Mouse (Mus musculus): ENCODE results near the gene Epha3. TPM values are rescaled to one million over a fixed set of nuclear protein-coding genes. Genes with fewer than 3 reads are reported as not detected.

Epha3 gene
- total RNA-seq (2021): under 1 TPM; 0.50 to 0.78 TPM

- DNase-seq (ENCODE audit: low spot score): peak; percentile 16
- intact Hi-C loops (cut with DNase I): no loop called here
These were observed at the start of gene Epha3 for GRCm38 (mm10) chr16:63863913-63864330. Gene Epha3 (minus strand): TSS chr16:63864175.

- DNase-seq (ENCODE audit: low spot score): no peak
- intact Hi-C loops (cut with DNase I): no loop called here
These were observed 39.5 kb upstream of the Epha3 start for GRCm38 (mm10) chr16:63903425-63903824.

GRCm38 (mm10) chr16:63881190-63881589 is 17.2 kb upstream of the Epha3 start:
- DNase-seq (ENCODE audit: low spot score): no peak

GRCm38 (mm10) chr16:63872313-63872712 is 8.3 kb upstream of the Epha3 start:
- intact Hi-C loops (cut with DNase I): no loop called here
- no peak for DNase-seq (ENCODE audit: low spot score)

More at GRCm38 (mm10) chr16:63881190-63881589, 17.2 kb upstream of the Epha3 start:
- intact Hi-C loops (cut with DNase I): no loop called here

GRCm38 (mm10) chr16:63864463-63864976 is 545 bp upstream of the Epha3 start:
- no peak for DNase-seq (ENCODE audit: low spot score)
- intact Hi-C loops (cut with DNase I): no loop called here

- DNase-seq (ENCODE audit: low spot score): no peak
These were observed 794 bp downstream of the Epha3 start for GRCm38 (mm10) chr16:63863181-63863580.

GRCm38 (mm10) chr16:63857561-63857960 is 6.4 kb downstream of the Epha3 start:
- intact Hi-C loops (cut with DNase I): loop anchor here (2.0 kb wide), 1 partner anchor 865 kb away; no protein-coding TSS in a partner anchor
- DNase-seq (ENCODE audit: low spot score): no peak

More at GRCm38 (mm10) chr16:63863181-63863580, 794 bp downstream of the Epha3 start:
- intact Hi-C loops (cut with DNase I): no loop called here

GRCm38 (mm10) chr16:63856658-63857552 is 7.1 kb downstream of the Epha3 start:
- intact Hi-C loops (cut with DNase I): loop anchor here (2.0 kb wide), 1 partner anchor 866 kb away; no protein-coding TSS in a partner anchor

GRCm38 (mm10) chr16:63850297-63850696 is 13.7 kb downstream of the Epha3 start:
- intact Hi-C loops (cut with DNase I): no loop called here

More at GRCm38 (mm10) chr16:63856658-63857552, 7.1 kb downstream of the Epha3 start:
- peak; percentile 33 for DNase-seq (ENCODE audit: low spot score)

GRCm38 (mm10) chr16:63842911-63843310 is 21.1 kb downstream of the Epha3 start:
- no peak for DNase-seq (ENCODE audit: low spot score)
- intact Hi-C loops (cut with DNase I): no loop called here

More at GRCm38 (mm10) chr16:63850297-63850696, 13.7 kb downstream of the Epha3 start:
- no peak for DNase-seq (ENCODE audit: low spot score)

GRCm38 (mm10) chr16:63837466-63837865 is 26.5 kb downstream of the Epha3 start:
- no peak for DNase-seq (ENCODE audit: low spot score)
- intact Hi-C loops (cut with DNase I): no loop called here

- DNase-seq (ENCODE audit: low spot score): no peak
- intact Hi-C loops (cut with DNase I): no loop called here
These were observed 42.8 kb downstream of the Epha3 start for GRCm38 (mm10) chr16:63821164-63821563.

- intact Hi-C loops (cut with DNase I): no loop called here
- DNase-seq (ENCODE audit: low spot score): no peak
These were observed 46.4 kb downstream of the Epha3 start for GRCm38 (mm10) chr16:63817606-63818005.

GRCm38 (mm10) chr16:63816672-63817071 is 47.3 kb downstream of the Epha3 start:
- intact Hi-C loops (cut with DNase I): no loop called here
- no peak for DNase-seq (ENCODE audit: low spot score)

- intact Hi-C loops (cut with DNase I): no loop called here
- no peak for DNase-seq (ENCODE audit: low spot score)
These were observed 54.1 kb downstream of the Epha3 start for GRCm38 (mm10) chr16:63809871-63810270.

GRCm38 (mm10) chr16:63808991-63809390 is 55.0 kb downstream of the Epha3 start:
- intact Hi-C loops (cut with DNase I): no loop called here
- no peak for DNase-seq (ENCODE audit: low spot score)

- intact Hi-C loops (cut with DNase I): no loop called here
- no peak for DNase-seq (ENCODE audit: low spot score)
These were observed 57.4 kb downstream of the Epha3 start for GRCm38 (mm10) chr16:63806437-63807129.

- intact Hi-C loops (cut with DNase I): no loop called here
- DNase-seq (ENCODE audit: low spot score): no peak
These were observed 58.0 kb downstream of the Epha3 start for GRCm38 (mm10) chr16:63806025-63806424.

- intact Hi-C loops (cut with DNase I): no loop called here
- no peak for DNase-seq (ENCODE audit: low spot score)
These were observed 62.5 kb downstream of the Epha3 start for GRCm38 (mm10) chr16:63801436-63801835.

- DNase-seq (ENCODE audit: low spot score): no peak
- intact Hi-C loops (cut with DNase I): no loop called here
These were observed 65.6 kb downstream of the Epha3 start for GRCm38 (mm10) chr16:63798341-63798740.
